Mouse (Mus musculus) forebrain, embryonic 11.5 days (tissue): Measurements from ENCODE around the gene Ces2h. TPM values are rescaled to one million over a fixed set of nuclear protein-coding genes. Genes with fewer than 3 reads are reported as not detected.

Experiments
- ATAC-seq: fragments of 200-750 bp; cut with Nextera tagmentation; replicated peaks from 2 replicates; pipeline ENCODE4 v1.8.0; 2017; ENCODE audit warnings: moderate TSS enrichment; ENCODE audit not compliant: low FRiP score
- DNase-seq: peaks from one replicate; pipeline ENCODE4 v3.0.0-alpha.2; 2017; ENCODE audit warnings: low spot score
- H3K27ac ChIP-seq: fragments of 300-500 bp; sonication (generic); 2 replicates; pipeline ENCODE4 v1.5.1; 2014; ENCODE audit warnings: low read depth, low read length
- H3K27me3 ChIP-seq: fragments of 300-500 bp; sonication (generic); 2 replicates; pipeline ENCODE4 v1.6.1; 2014; ENCODE audit warnings: mild to moderate bottlenecking, low read length, mixed read lengths; ENCODE audit not compliant: control insufficient read depth, insufficient read depth
- H3K36me3 ChIP-seq: fragments of 300-500 bp; sonication (generic); 2 replicates; pipeline ENCODE4 v1.6.1; 2014; ENCODE audit warnings: mild to moderate bottlenecking, low read length, moderate library complexity, mixed read lengths; ENCODE audit not compliant: control insufficient read depth, insufficient read depth
- H3K4me1 ChIP-seq: fragments of 300-500 bp; sonication (generic); replicated peaks from 2 replicates; pipeline ENCODE4 v1.6.1; 2014; ENCODE audit warnings: low read length, mixed read lengths; ENCODE audit not compliant: control insufficient read depth, insufficient read depth
- H3K4me2 ChIP-seq: fragments of 300-500 bp; sonication (generic); 2 replicates; pipeline ENCODE4 v1.6.1; 2014; ENCODE audit warnings: low read depth, mild to moderate bottlenecking, low read length, moderate library complexity, mixed read lengths; ENCODE audit not compliant: severe bottlenecking
- H3K4me3 ChIP-seq: fragments of 300-500 bp; sonication (generic); 2 replicates; pipeline ENCODE4 v1.5.1; 2014; ENCODE audit warnings: low read depth, low read length
- H3K9ac ChIP-seq: fragments of 300-500 bp; sonication (generic); 2 replicates; pipeline ENCODE4 v1.6.1; 2014; ENCODE audit warnings: low read length
- H3K9me3 ChIP-seq: fragments of 300-500 bp; sonication (generic); 2 replicates; pipeline ENCODE4 v1.6.1; 2016; ENCODE audit warnings: low read length, mixed read lengths; ENCODE audit not compliant: control insufficient read depth
- WGBS: fragments of 180-500 bp; shearing (Covaris S2); extraction: QIAGEN DNeasy Blood & Tissue Kit; methylation state at CpG from one replicate; pipeline ENCODE4 v1.1.7; 2014; 5-methylcytosine and 5-hydroxymethylcytosine counted together
- polyA plus RNA-seq: library from polyadenylated mRNA; unstranded; fragments of >200 nt; fragmentation: Nextera tagmentation; extraction: Ambion mirVana; gene quantifications from 2 replicates; pipeline ENCODE4 v1.2.1, GENCODE M21; 2014

Gene Ces2h
- polyA plus RNA-seq, 1 experiment from 2014 or later = not detected

GRCm38 (mm10) chr8:105011136-105011535, 10.5 kb downstream of the Ces2h start:
- Histone ChIP-seq H3K27ac (no peak overlapping the region), H3K9ac (no peak overlapping the region), H3K4me2 (no peak overlapping the region), H3K27me3 (no peaks in the 10 kb centered on the region), H3K36me3 (no peaks in the 10 kb centered on the region), H3K9me3 (no peaks in the 10 kb centered on the region; the same call in 1 of the 2 replicates), H3K4me3 (no peak overlapping the region), H3K4me1 (no peaks in the 10 kb centered on the region)
- ATAC-seq (no peak), DNase-seq (peak; percentile 38)
- WGBS = 80% methylated on average over 12 of the region's 12 CpGs

- Histone ChIP-seq H3K4me2 (no peak overlapping the region), H3K4me1 (no peaks in the 10 kb centered on the region), H3K27ac (no peak overlapping the region), H3K36me3 (no peaks in the 10 kb centered on the region), H3K9ac (no peak overlapping the region), H3K9me3 (no peaks in the 10 kb centered on the region), H3K4me3 (no peak overlapping the region), H3K27me3 (no peaks in the 10 kb centered on the region)
- DNase-seq = peak; percentile 41
- WGBS = 89% methylated on average over 5 of the region's 5 CpGs
- no peak for ATAC-seq
Observed at GRCm38 (mm10) chr8:105014391-105014790, 13.7 kb downstream of the Ces2h start.

GRCm38 (mm10) chr8:105021954-105022353, 21.3 kb downstream of the Ces2h start:
- Histone ChIP-seq H3K4me2 (no peak overlapping the region), H3K27me3 (no peaks in the 10 kb centered on the region), H3K4me3 (no peak overlapping the region), H3K9me3 (no peaks in the 10 kb centered on the region), H3K9ac (no peak overlapping the region), H3K36me3 (no peaks in the 10 kb centered on the region), H3K4me1 (no peaks in the 10 kb centered on the region), H3K27ac (no peak overlapping the region)
- ATAC-seq (no peak), DNase-seq (no peak)
- WGBS = 71% methylated on average over 1 of the region's 1 CpGs

GRCm38 (mm10) chr8:105023087-105023486, 22.4 kb downstream of the Ces2h start:
- Histone ChIP-seq H3K9me3 (no peaks in the 10 kb centered on the region; the same call in 1 of the 2 replicates), H3K36me3 (no peaks in the 10 kb centered on the region), H3K27me3 (no peaks in the 10 kb centered on the region), H3K9ac (no peak overlapping the region), H3K27ac (no peak overlapping the region), H3K4me2 (no peak overlapping the region), H3K4me1 (no peaks in the 10 kb centered on the region), H3K4me3 (no peak overlapping the region)
- 70% methylated on average over 1 of the region's 1 CpGs for WGBS
- no peak for DNase-seq
- ATAC-seq = no peak

- Histone ChIP-seq H3K4me2 (no peak overlapping the region), H3K36me3 (no peaks in the 10 kb centered on the region), H3K27ac (no peak overlapping the region), H3K27me3 (no peaks in the 10 kb centered on the region), H3K4me3 (no peak overlapping the region), H3K9me3 (no peaks in the 10 kb centered on the region; the same call in 1 of the 2 replicates), H3K4me1 (no peaks in the 10 kb centered on the region), H3K9ac (no peak overlapping the region)
- ATAC-seq = no peak
- no peak for DNase-seq
- 64% methylated on average over 2 of the region's 2 CpGs for WGBS
Observed at GRCm38 (mm10) chr8:105025050-105025449, 24.4 kb downstream of the Ces2h start.

GRCm38 (mm10) chr8:105043510-105043909, 42.9 kb downstream of the Ces2h start:
- WGBS = 70% methylated on average over 1 of the region's 1 CpGs
- Histone ChIP-seq H3K4me2 (no peak overlapping the region), H3K4me3 (no peak overlapping the region), H3K27ac (no peak overlapping the region), H3K27me3 (no peaks in the 10 kb centered on the region), H3K36me3 (no peaks in the 10 kb centered on the region), H3K9ac (no peak overlapping the region), H3K9me3 (no peaks in the 10 kb centered on the region), H3K4me1 (no peaks in the 10 kb centered on the region)
- DNase-seq = no peak
- ATAC-seq = no peak

- H3K27me3 ChIP-seq = no peaks in the 10 kb centered on the region
- WGBS = 96% methylated on average over 3 of the region's 3 CpGs
- H3K4me1 ChIP-seq = no peaks in the 10 kb centered on the region
- DNase-seq (no peak), ATAC-seq (no peak)
- H3K27ac ChIP-seq = no peak overlapping the region
- no peaks in the 10 kb centered on the region for H3K9me3 ChIP-seq
- H3K9ac ChIP-seq = no peak overlapping the region
- no peak overlapping the region for H3K4me3 ChIP-seq
- no peak overlapping the region for H3K4me2 ChIP-seq
- no peaks in the 10 kb centered on the region for H3K36me3 ChIP-seq
Observed at GRCm38 (mm10) chr8:105045824-105046401, 45.3 kb downstream of the Ces2h start.

- no peak within 1 kb of the TSS for H3K9ac ChIP-seq
- 80% methylated on average over 3 of the region's 3 CpGs for WGBS
- H3K27me3 ChIP-seq = no peaks in the 10 kb centered on the region
- no peaks in the 10 kb centered on the region for H3K4me1 ChIP-seq
- no peak within 1 kb of the TSS for H3K27ac ChIP-seq
- no peaks in the 10 kb centered on the region for H3K9me3 ChIP-seq
- DNase-seq (no peak), ATAC-seq (no peak)
- no peaks in the 10 kb centered on the region for H3K36me3 ChIP-seq
- H3K4me3 ChIP-seq = no peak within 1 kb of the TSS
- no peak within 1 kb of the TSS for H3K4me2 ChIP-seq
Observed at GRCm38 (mm10) chr8:105048371-105048854, 47.8 kb downstream of the Ces2h start, which contains the start of gene Ces3a. TSS of gene Ces3a (plus strand) at chr8:105048601.

- H3K27ac ChIP-seq = no peak overlapping the region
- no peaks in the 10 kb centered on the region for H3K9me3 ChIP-seq
- DNase-seq (no peak), ATAC-seq (no peak)
- H3K27me3 ChIP-seq = no peaks in the 10 kb centered on the region
- WGBS = 92% methylated on average over 4 of the region's 4 CpGs
- H3K4me1 ChIP-seq = no peaks in the 10 kb centered on the region
- H3K36me3 ChIP-seq = no peaks in the 10 kb centered on the region
- H3K4me3 ChIP-seq = no peak overlapping the region
- no peak overlapping the region for H3K9ac ChIP-seq
- H3K4me2 ChIP-seq = no peak overlapping the region
Observed at GRCm38 (mm10) chr8:105056211-105056610, 55.6 kb downstream of the Ces2h start.
